Mouse (Mus musculus): ENCODE results near the gene Gnao1. TPM values are rescaled to one million over a fixed set of nuclear protein-coding genes. Genes with fewer than 3 reads are reported as not detected.
A peak's percentile ranks its signal among the peaks of the same experiment; 100 is the strongest.

Gnao1 gene
- polyA plus RNA-seq, 1 experiment from 2014 or later, result 19.3 TPM

DNA sequence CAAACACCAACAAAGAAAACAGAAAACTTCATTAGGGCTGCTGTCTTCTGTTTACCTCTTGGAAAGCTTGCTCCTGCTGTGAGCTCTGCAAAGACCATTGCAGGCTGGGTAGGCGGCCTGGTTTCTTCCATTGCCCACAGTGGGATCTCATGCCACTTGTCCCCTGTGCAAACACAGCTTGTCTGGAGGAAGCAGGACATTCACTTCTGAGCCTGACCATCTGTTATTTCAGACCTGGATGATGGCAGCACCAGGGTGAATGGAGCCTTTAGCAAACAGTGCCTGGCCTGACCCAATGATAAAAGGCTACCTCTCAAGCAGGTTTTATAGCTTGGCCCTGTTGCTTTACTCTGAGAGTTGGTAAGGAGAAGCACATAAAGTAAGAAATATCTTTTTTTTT is 35.4 kb downstream of the Gnao1 start:
- peaks cover 64% of the 10 kb centered on the region for H3K4me1 ChIP-seq (replicated peaks)

DNA sequence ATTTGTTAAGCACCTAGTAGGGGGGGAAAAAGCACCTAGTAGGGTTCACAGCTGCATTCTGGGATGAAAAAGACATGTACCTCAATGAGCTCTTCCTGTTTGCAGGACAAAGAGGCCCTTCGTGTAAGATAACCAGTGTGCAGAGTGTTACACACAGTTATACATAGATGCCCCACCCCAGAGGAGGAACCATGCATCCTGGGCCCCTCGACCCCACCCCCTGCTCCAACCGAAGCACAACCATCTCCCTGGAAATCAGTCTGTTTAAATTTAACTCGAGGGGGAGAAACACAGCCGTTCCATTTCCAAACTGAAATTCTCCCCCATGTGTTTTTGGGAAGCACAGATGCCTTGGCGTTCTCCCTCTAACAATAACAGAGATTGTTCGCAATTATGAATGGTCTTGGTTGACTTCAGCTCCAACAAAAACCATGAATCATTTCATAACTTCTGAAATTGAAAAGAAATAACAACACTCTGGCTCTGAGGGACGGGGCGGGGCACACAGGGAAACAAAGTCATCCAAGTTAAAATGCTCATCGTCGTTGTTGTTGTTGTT is 42.4 kb downstream of the Gnao1 start:
- H3K9ac ChIP-seq, result no peak overlapping the region
- no peak overlapping the region for H3K4me3 ChIP-seq

More for the DNA sequence above, 35.4 kb downstream of the Gnao1 start:
- Histone ChIP-seq H3K27ac (ENCODE audit: poor library complexity, severe bottlenecking) (no peak overlapping the region), H3K4me3 (no peak overlapping the region), H3K36me3 (no peaks in the 10 kb centered on the region), H3K9ac (no peak overlapping the region), H3K4me2 (no peak overlapping the region), H3K9me3 (replicated peaks) (no peaks in the 10 kb centered on the region), H3K27me3 (replicated peaks) (no peaks in the 10 kb centered on the region)
- WGBS, result 81% methylated on average over 1 of the region's 1 CpGs
- no peak for ATAC-seq (ENCODE audit: insufficient number of reproducible peaks, low FRiP score)

DNA sequence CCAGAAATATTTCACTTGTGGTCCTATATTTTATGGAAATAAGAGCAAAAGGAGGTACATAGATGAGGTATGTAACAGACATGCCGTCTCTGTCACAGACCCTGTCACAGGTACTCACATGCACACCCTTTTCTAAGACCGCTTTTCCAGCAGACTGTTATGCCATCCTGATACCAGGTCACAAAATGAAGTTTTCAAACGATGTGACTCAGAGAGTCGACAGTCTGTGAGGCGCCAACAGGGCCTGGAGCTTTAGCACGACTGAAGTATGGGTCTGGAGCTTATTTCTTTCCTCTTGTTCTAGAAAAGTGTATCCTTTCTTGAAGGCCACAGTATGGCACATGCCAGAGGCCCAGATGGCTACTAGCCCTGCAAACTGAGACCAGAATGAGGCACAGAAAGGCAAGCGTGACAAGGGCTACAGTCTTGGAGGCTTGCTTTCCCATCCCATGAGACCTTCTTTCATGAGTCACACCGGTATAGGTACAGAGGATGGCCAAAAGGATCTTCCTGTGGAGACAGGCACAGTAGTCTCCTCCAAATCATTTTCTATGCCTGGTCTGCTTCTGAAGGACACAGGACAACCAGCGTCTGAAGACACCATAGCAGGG is 43.2 kb downstream of the Gnao1 start:
- H3K4me3 ChIP-seq, result no peak overlapping the region
- H3K9me3 ChIP-seq (replicated peaks), result no peaks in the 10 kb centered on the region
- H3K36me3 ChIP-seq, result no peaks in the 10 kb centered on the region
- no peaks in the 10 kb centered on the region for H3K27me3 ChIP-seq (replicated peaks)
- H3K4me2 ChIP-seq, result no peak overlapping the region
- ATAC-seq (ENCODE audit: insufficient number of reproducible peaks, low FRiP score), result no peak
- WGBS, result 75% methylated on average over 9 of the region's 9 CpGs
- H3K4me1 ChIP-seq (replicated peaks), result peaks cover 23% of the 10 kb centered on the region
- no peak overlapping the region for H3K27ac ChIP-seq (ENCODE audit: poor library complexity, severe bottlenecking)
- H3K9ac ChIP-seq, result no peak overlapping the region

More for the DNA sequence above, 42.4 kb downstream of the Gnao1 start:
- H3K36me3 ChIP-seq, result no peaks in the 10 kb centered on the region
- H3K27me3 ChIP-seq (replicated peaks), result no peaks in the 10 kb centered on the region
- H3K27ac ChIP-seq (ENCODE audit: poor library complexity, severe bottlenecking), result no peak overlapping the region
- no peak overlapping the region for H3K4me2 ChIP-seq
- H3K9me3 ChIP-seq (replicated peaks), result no peaks in the 10 kb centered on the region
- WGBS, result 66% methylated on average over 11 of the region's 11 CpGs
- H3K4me1 ChIP-seq (replicated peaks), result peaks cover 27% of the 10 kb centered on the region
- ATAC-seq (ENCODE audit: insufficient number of reproducible peaks, low FRiP score), result no peak

DNA sequence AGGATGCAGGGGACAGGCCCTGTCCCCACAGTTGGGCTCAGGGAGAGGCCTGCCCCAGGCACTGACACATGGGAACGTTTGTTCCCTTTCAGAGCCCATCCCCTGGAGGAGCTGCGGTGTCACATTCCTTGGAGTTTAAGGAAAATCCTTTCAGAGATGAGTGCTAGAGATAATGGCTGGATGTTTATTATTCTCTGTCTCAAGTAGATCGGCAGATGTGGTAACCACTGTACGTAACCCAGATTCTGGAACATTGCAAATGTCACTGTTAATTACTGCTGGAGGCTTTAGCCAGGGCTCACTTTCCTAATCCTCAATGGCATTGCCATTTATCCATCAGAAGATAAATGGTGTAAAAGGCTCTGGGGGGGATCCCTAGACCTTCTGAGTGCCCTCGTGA is 44.9 kb downstream of the Gnao1 start:
- H3K9me3 ChIP-seq (replicated peaks), result no peaks in the 10 kb centered on the region
- no peak overlapping the region for H3K4me3 ChIP-seq
- H3K4me1 ChIP-seq (replicated peaks), result peaks cover 14% of the 10 kb centered on the region; the same call in 1 of the 2 replicates
- 25% methylated on average over 5 of the region's 5 CpGs for WGBS
- no peak overlapping the region for H3K27ac ChIP-seq (ENCODE audit: poor library complexity, severe bottlenecking)
- H3K9ac ChIP-seq, result 0 out of 2 replicates have a peak overlapping the region, but pooled peaks have one; percentile 24
- ATAC-seq (ENCODE audit: insufficient number of reproducible peaks, low FRiP score), result no peak
- H3K4me2 ChIP-seq, result no peak overlapping the region
- no peaks in the 10 kb centered on the region for H3K36me3 ChIP-seq
- no peaks in the 10 kb centered on the region for H3K27me3 ChIP-seq (replicated peaks)

DNA sequence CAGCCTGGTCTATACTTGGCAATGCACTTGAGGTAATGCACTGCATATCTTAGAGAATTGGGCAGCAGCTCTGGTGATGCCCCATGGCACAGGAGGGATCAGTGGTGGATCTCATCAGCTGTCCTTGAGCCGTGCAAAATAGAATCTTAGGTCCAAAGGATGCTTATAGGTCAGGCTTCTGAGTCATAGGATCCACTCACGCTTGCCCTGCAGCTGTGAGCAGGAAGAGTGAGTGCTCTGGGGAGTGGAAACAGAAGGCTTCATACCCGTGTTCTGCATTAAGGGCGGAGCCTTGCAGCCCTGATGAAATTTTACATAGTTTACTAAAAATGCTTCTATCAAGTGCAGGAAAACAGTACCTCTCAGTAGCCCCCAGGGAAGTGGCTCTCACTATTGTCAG is 45.5 kb downstream of the Gnao1 start:
- Histone ChIP-seq H3K4me1 (replicated peaks) (peaks cover 14% of the 10 kb centered on the region; the same call in 1 of the 2 replicates), H3K36me3 (no peaks in the 10 kb centered on the region), H3K4me2 (no peak overlapping the region), H3K9ac (no peak overlapping the region), H3K27me3 (replicated peaks) (no peaks in the 10 kb centered on the region), H3K9me3 (replicated peaks) (no peaks in the 10 kb centered on the region), H3K4me3 (no peak overlapping the region), H3K27ac (ENCODE audit: poor library complexity, severe bottlenecking) (no peak overlapping the region)
- ATAC-seq (ENCODE audit: insufficient number of reproducible peaks, low FRiP score), result no peak
- 53% methylated on average over 4 of the region's 4 CpGs for WGBS

DNA sequence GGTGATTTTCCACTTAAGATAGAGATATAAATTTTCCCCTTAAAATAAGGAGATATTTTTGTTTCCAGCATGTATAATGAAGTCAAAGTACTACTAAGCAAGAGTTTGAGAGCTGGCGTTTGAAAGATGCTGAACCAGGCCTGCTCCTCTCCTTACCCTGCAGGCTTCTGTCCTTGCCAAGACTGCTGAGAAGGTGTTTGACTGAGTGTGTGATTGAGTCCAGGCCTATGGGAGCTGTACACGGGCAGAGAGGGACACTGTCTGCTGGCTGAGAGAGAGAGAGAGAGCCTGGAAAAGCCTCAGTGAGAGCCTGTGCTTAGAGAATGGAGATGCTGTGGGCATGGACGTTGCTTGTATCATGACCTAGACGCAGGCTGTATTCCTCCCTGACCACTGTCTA is 47.4 kb downstream of the Gnao1 start:
- H3K9me3 ChIP-seq (replicated peaks), result no peaks in the 10 kb centered on the region
- no peaks in the 10 kb centered on the region for H3K27me3 ChIP-seq (replicated peaks)
- H3K27ac ChIP-seq (ENCODE audit: poor library complexity, severe bottlenecking), result no peak overlapping the region
- no peaks in the 10 kb centered on the region for H3K36me3 ChIP-seq
- H3K4me2 ChIP-seq, result no peak overlapping the region
- WGBS, result 53% methylated on average over 4 of the region's 4 CpGs
- H3K4me1 ChIP-seq (replicated peaks), result peaks cover 11% of the 10 kb centered on the region; the same call in 1 of the 2 replicates
- no peak for ATAC-seq (ENCODE audit: insufficient number of reproducible peaks, low FRiP score)
- no peak overlapping the region for H3K4me3 ChIP-seq
- no peak overlapping the region for H3K9ac ChIP-seq

DNA sequence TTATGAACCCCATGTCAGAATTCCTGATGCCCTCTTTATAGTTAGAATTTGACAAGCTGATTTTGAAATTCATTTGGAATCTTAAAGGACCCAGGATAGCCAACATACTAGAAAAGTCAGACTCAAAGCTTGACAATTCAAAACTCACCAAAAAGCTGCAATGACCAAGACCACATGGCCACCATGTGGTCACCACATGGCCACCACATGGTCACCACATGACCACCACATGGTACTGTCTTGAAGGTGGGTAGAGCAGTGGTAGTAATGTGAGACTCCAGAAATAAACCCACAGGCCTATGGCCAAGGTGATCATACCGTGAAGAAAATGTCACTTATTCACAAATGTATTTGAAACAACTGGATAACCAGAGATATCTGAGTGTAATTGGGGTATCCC is 48.5 kb downstream of the Gnao1 start:
- Histone ChIP-seq H3K36me3 (no peaks in the 10 kb centered on the region), H3K4me3 (no peak overlapping the region), H3K27me3 (replicated peaks) (no peaks in the 10 kb centered on the region), H3K9me3 (replicated peaks) (no peaks in the 10 kb centered on the region), H3K4me1 (replicated peaks) (0 out of 2 replicates have a peak, but pooled peaks cover 8% of the 10 kb centered on the region), H3K27ac (ENCODE audit: poor library complexity, severe bottlenecking) (no peak overlapping the region), H3K4me2 (no peak overlapping the region), H3K9ac (no peak overlapping the region)
- ATAC-seq (ENCODE audit: insufficient number of reproducible peaks, low FRiP score), result no peak
- WGBS, result 94% methylated on average over 1 of the region's 1 CpGs

DNA sequence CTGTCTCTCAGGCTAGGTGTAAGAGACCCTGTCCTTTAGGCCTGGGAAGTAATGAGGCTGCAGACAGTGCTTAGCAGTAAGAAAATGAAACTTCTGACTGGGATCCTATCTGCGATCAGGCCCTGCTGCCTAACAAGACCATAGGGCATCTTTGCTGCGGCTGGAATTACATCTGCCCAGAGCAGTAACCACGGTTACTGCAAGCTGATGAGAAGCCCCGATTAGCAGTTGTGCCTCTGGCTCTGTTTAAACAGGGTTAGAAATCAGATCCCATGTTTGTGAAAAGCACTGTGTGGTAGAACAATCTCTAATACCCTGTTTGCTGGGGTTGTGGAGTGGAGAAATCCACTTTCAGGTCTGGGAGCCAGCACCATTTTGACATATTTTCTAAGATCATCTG is 50.3 kb downstream of the Gnao1 start:
- Histone ChIP-seq H3K4me3 (no peak overlapping the region), H3K36me3 (no peaks in the 10 kb centered on the region), H3K4me1 (replicated peaks) (0 out of 2 replicates have a peak, but pooled peaks cover 4% of the 10 kb centered on the region), H3K9me3 (replicated peaks) (no peaks in the 10 kb centered on the region), H3K27ac (ENCODE audit: poor library complexity, severe bottlenecking) (no peak overlapping the region), H3K27me3 (replicated peaks) (no peaks in the 10 kb centered on the region), H3K9ac (no peak overlapping the region), H3K4me2 (no peak overlapping the region)
- no peak for ATAC-seq (ENCODE audit: insufficient number of reproducible peaks, low FRiP score)
- 66% methylated on average over 4 of the region's 4 CpGs for WGBS

DNA sequence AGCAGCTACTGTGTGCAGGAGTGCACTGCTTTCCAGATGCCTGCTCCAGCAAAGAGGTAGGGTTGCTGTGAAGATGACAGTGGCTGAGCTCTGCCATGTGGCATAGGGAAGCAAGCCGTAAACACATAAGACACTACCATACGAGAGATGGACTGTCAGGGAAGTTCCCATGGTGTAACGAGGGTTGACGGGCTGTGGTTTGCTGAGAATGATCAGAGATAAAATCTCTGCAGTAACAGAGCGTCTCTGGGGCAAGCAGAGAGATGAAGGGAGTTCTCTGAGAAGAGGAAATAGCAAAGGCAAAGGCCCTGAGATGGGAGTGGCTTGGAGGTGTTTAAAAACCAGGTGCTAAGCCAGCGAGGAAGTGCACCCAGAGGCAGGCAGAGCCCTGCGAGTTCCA is 54.3 kb downstream of the Gnao1 start:
- 59% methylated on average over 7 of the region's 7 CpGs for WGBS
- peaks cover 9% of the 10 kb centered on the region for H3K4me1 ChIP-seq (replicated peaks)
- no peak overlapping the region for H3K4me2 ChIP-seq
- H3K27ac ChIP-seq (ENCODE audit: poor library complexity, severe bottlenecking), result no peak overlapping the region
- no peaks in the 10 kb centered on the region for H3K36me3 ChIP-seq
- no peak overlapping the region for H3K4me3 ChIP-seq
- no peaks in the 10 kb centered on the region for H3K9me3 ChIP-seq (replicated peaks)
- no peak for ATAC-seq (ENCODE audit: insufficient number of reproducible peaks, low FRiP score)
- H3K27me3 ChIP-seq (replicated peaks), result no peaks in the 10 kb centered on the region
- H3K9ac ChIP-seq, result no peak overlapping the region

DNA sequence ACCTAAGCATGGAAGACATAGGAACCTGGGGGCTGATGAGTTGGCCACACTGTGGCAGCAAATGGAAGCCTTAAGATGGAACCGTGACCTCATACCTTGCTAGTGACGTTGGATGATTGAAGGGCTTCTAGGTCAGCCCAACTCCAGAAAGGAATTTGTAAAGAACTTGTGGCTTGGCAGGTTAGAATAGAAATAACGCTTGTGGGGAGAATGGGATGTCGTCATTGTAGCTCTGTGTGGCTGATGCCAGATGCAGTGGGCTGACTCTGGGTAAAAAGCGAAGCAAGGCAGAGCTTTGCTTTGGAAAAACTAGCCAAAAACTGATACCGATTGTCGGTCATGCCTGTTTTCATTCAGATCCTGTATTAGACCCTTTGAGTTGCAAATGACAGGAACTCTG is 56.5 kb downstream of the Gnao1 start:
- H3K9me3 ChIP-seq (replicated peaks), result no peaks in the 10 kb centered on the region
- H3K4me3 ChIP-seq, result no peak overlapping the region
- ATAC-seq (ENCODE audit: insufficient number of reproducible peaks, low FRiP score), result no peak
- 82% methylated on average over 7 of the region's 7 CpGs for WGBS
- H3K27ac ChIP-seq (ENCODE audit: poor library complexity, severe bottlenecking), result no peak overlapping the region
- no peak overlapping the region for H3K4me2 ChIP-seq
- peaks cover 13% of the 10 kb centered on the region for H3K4me1 ChIP-seq (replicated peaks)
- no peaks in the 10 kb centered on the region for H3K27me3 ChIP-seq (replicated peaks)
- H3K9ac ChIP-seq, result no peak overlapping the region
- no peaks in the 10 kb centered on the region for H3K36me3 ChIP-seq

DNA sequence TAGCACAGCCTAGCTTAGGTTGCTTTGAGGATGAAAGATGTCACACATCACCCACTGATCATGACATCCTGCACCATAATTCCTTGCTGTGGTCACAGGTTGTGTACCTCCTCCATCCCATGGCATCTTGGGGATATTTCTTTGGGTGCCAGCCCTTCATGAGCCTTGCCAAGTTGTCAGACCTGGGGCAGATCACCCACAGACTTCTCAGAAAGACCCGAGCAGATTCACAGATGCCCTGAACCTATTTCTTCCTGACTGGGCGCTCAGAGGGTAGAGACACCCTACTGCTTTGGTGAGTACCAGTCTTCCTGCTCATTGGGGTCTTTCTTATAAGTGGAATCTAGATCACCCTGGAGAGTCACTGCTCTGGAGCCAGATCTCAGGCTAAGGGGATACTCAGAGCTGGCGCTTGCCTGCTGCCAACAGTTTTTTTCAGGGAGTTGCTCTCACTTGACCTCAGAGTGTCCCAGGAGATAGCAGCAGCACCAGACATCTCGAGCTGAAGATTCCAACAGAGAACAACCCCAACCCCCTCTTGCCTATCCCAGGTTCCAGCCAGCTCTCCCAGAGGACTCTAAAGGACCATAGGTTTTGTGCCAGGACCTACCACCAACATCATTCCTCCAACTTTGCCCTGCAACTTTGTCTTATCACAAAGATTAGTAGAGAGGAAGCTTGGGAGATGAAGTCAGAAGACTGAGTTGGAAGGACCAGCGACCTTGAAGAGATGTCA is 58.9 kb downstream of the Gnao1 start:
- no peaks in the 10 kb centered on the region for H3K27me3 ChIP-seq (replicated peaks)
- H3K27ac ChIP-seq (ENCODE audit: poor library complexity, severe bottlenecking), result no peak overlapping the region

More for the DNA sequence above, 58.9 kb downstream of the Gnao1 start:
- Histone ChIP-seq H3K4me2 (no peak overlapping the region), H3K9ac (no peak overlapping the region), H3K4me1 (replicated peaks) (peaks cover 16% of the 10 kb centered on the region), H3K36me3 (no peaks in the 10 kb centered on the region), H3K4me3 (no peak overlapping the region), H3K9me3 (replicated peaks) (no peaks in the 10 kb centered on the region)
- 51% methylated on average over 5 of the region's 5 CpGs for WGBS
- no peak for ATAC-seq (ENCODE audit: insufficient number of reproducible peaks, low FRiP score)
